Mouse (Mus musculus) hindbrain, embryonic 14.5 days (tissue): ENCODE results near the gene Cryba4. TPM values are rescaled to one million over a fixed set of nuclear protein-coding genes. Genes with fewer than 3 reads are reported as not detected.

Experiments
- ATAC-seq: fragments of 200-750 bp; cut with Nextera tagmentation; 2 replicates; pipeline ENCODE4 v1.8.0; 2017; ENCODE audit warnings: moderate number of reproducible peaks, mild to moderate bottlenecking, moderate TSS enrichment, moderate library complexity; ENCODE audit not compliant: low FRiP score
- DNase-seq: peaks from one replicate; pipeline ENCODE4 v3.0.0-alpha.2; 2015; ENCODE audit warnings: low spot score
- H3K27ac ChIP-seq: fragments of 300-500 bp; sonication (generic); 2 replicates; pipeline ENCODE4 v1.5.1; 2014; ENCODE audit warnings: mild to moderate bottlenecking, moderate library complexity
- H3K27me3 ChIP-seq: fragments of 300-500 bp; sonication (generic); 2 replicates; pipeline ENCODE4 v1.6.1; 2014; ENCODE audit warnings: mild to moderate bottlenecking, low read length, mixed read lengths; ENCODE audit not compliant: control insufficient read depth, insufficient read depth
- H3K36me3 ChIP-seq: fragments of 300-500 bp; sonication (generic); replicated peaks from 2 replicates; pipeline ENCODE4 v1.6.1; 2014; ENCODE audit not compliant: control insufficient read depth, insufficient read depth
- H3K4me1 ChIP-seq: fragments of 300-500 bp; sonication (generic); replicated peaks from 2 replicates; pipeline ENCODE4 v1.6.1; 2014; ENCODE audit warnings: antibody characterized with exemption, low read length, mixed read lengths; ENCODE audit not compliant: control insufficient read depth, insufficient read depth
- H3K4me2 ChIP-seq: fragments of 300-500 bp; sonication (generic); replicated peaks from 2 replicates; pipeline ENCODE4 v1.6.1; 2014; ENCODE audit warnings: mild to moderate bottlenecking, moderate library complexity
- H3K4me3 ChIP-seq: fragments of 300-500 bp; sonication (generic); replicated peaks from 2 replicates; pipeline ENCODE4 v1.5.1; 2014; ENCODE audit warnings: mild to moderate bottlenecking, low read length
- H3K9ac ChIP-seq: fragments of 300-500 bp; sonication (generic); 2 replicates; pipeline ENCODE4 v1.6.1; 2014
- H3K9me3 ChIP-seq: fragments of 300-500 bp; sonication (generic); 2 replicates; pipeline ENCODE4 v1.6.1; 2016; ENCODE audit warnings: low read length; ENCODE audit not compliant: control insufficient read depth
- WGBS: fragments of 180-500 bp; shearing (Covaris S2); extraction: QIAGEN DNeasy Blood & Tissue Kit; methylation state at CpG from one replicate; pipeline ENCODE4 v1.1.7; 2014; 5-methylcytosine and 5-hydroxymethylcytosine counted together
- polyA plus RNA-seq: library from polyadenylated mRNA; unstranded; fragments of >200 nt; fragmentation: Nextera tagmentation; extraction: Ambion mirVana; gene quantifications from 2 replicates; pipeline ENCODE4 v1.2.1, GENCODE M21; 2014

Cryba4 gene
- polyA plus RNA-seq, 1 experiment from 2014 or later: 3.2 TPM

DNA sequence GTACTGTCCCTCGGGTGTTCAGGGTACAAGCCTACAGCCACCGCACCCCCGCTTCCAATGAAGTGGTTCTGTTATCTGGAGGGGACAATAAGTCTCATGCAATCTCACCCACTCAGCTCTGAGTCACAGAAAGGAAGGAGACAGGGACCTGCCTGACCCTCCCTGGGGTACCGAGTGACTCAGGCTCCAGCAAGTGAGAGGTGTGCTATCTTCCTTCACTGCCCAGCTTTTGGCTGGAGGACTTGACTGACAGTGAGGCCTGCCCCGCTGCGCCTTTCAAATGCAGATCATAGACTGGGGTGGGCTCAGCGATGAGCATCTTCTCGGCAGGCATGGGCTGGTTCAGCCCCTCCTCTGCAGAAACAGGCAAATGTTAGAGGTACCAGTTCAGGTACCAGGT is 42.8 kb upstream of the Cryba4 start:
- H3K27ac ChIP-seq: no peak overlapping the region
- WGBS: 30% methylated on average over 8 of the region's 8 CpGs
- ATAC-seq (no peak), DNase-seq (no peak)
- H3K4me1 ChIP-seq: peaks cover 11% of the 10 kb centered on the region; the same call in 1 of the 2 replicates
- H3K9me3 ChIP-seq: no peaks in the 10 kb centered on the region
- H3K4me2 ChIP-seq: no peak overlapping the region
- no peak overlapping the region for H3K4me3 ChIP-seq
- no peaks in the 10 kb centered on the region for H3K36me3 ChIP-seq
- no peaks in the 10 kb centered on the region for H3K27me3 ChIP-seq
- H3K9ac ChIP-seq: no peak overlapping the region

DNA sequence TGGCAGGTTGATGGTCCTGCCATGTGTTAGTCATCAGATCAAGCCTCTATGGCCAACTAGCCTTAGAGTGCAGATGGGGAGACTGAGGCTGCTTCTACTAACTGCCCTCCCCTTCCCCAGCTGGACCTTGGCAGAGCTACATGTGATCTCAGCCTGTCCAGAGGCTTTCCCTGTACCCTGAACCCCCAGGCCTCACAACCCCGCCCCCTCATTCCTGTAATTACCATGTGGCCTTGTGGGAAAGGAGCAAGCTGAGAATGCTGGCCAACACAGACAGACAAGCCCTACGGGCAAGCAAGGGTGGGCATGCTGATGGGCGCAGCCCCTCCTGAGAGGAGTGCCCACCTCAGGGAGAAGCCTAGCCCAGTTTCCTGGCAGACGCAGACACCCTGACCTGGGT is 42.4 kb upstream of the Cryba4 start:
- no peaks in the 10 kb centered on the region for H3K9me3 ChIP-seq
- no peak overlapping the region for H3K9ac ChIP-seq
- H3K36me3 ChIP-seq: no peaks in the 10 kb centered on the region
- H3K27me3 ChIP-seq: no peaks in the 10 kb centered on the region
- no peak overlapping the region for H3K27ac ChIP-seq
- ATAC-seq: no peak
- no peak overlapping the region for H3K4me2 ChIP-seq
- peaks cover 11% of the 10 kb centered on the region; the same call in 1 of the 2 replicates for H3K4me1 ChIP-seq
- no peak overlapping the region for H3K4me3 ChIP-seq
- 64% methylated on average over 4 of the region's 4 CpGs for WGBS
- no peak for DNase-seq

DNA sequence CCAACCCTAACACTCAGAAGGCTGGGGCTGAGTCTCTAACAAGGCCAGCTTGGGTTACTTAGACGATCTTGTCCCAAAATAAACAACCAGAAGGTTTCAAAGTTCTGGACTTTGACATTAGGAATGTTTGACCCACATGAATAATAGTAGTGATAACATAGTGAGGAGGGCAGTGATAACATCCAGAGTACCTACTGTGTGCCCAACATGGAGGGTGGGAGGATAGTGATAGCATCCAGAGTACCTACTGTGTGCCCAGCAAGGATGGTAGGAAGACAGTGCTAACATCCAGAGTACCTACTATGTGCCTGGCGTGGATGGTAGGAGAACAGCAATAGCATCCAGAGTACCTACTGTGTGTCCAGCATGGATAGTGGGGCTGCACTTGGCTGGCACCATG is 41.5 kb upstream of the Cryba4 start:
- Histone ChIP-seq H3K36me3 (no peaks in the 10 kb centered on the region), H3K9me3 (no peaks in the 10 kb centered on the region), H3K4me1 (peaks cover 11% of the 10 kb centered on the region; the same call in 1 of the 2 replicates), H3K27me3 (no peaks in the 10 kb centered on the region), H3K4me3 (no peak overlapping the region), H3K4me2 (no peak overlapping the region), H3K9ac (no peak overlapping the region), H3K27ac (no peak overlapping the region)
- WGBS: 85% methylated on average over 2 of the region's 2 CpGs
- ATAC-seq (no peak), DNase-seq (no peak)

DNA sequence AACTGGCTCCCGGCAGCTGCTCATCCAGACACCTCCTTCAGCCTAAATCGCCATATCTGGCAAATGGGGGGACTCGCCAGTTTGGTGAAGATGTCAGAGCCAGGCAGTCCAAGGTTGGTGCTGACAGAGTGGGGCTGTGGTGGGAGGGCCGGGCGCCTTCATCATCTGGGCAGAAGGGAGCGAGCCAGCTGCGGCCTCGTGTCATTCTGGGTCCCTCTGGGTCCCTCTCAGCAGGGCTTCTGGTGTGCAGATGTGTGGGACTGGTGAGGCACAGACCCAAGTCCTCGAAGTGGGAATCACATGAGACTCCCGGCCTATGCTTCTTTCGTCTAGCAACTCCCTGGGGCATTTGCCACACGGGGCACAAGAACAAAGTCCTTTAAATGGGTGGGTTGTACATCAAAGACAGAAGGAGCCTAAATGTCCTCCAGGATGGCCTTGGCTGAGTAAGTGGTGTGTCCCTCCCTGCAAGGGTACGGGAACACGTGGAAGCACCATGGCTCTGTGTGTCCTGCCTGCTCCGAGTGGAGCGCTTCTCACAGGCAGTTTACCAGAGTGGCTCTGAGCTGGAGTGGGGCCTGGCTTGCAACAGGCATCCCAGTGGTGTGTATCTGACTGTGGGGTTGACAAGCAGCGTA is 40.1 kb upstream of the Cryba4 start:
- Histone ChIP-seq H3K4me2 (no peak overlapping the region), H3K27ac (no peak overlapping the region), H3K9me3 (no peaks in the 10 kb centered on the region), H3K4me1 (peaks cover 11% of the 10 kb centered on the region; the same call in 1 of the 2 replicates), H3K27me3 (no peaks in the 10 kb centered on the region), H3K36me3 (no peaks in the 10 kb centered on the region), H3K4me3 (no peak overlapping the region), H3K9ac (no peak overlapping the region)
- DNase-seq: no peak
- ATAC-seq: no peak
- 76% methylated on average over 17 of the region's 17 CpGs for WGBS

DNA sequence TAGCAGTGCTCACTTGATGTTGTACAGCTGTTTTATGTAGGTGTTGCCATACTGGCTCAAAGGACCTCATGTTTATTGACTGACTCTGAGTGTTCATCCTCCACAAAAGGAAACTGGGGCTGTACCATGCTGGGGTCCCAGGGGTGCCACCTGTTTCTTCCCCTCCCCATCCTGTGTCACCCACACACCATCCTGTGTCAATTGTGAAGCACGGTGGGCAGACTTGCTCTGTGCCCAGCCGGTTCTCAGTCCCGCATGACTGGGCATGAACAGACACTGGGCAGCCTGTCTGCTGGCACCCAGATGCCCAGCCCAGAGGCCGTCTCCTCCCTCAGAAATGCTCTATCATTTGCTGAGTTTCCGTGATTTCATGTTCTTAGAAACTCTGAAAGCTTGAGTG is 39.5 kb upstream of the Cryba4 start:
- Histone ChIP-seq H3K4me3 (no peak overlapping the region), H3K9me3 (no peaks in the 10 kb centered on the region), H3K36me3 (no peaks in the 10 kb centered on the region), H3K4me2 (no peak overlapping the region), H3K4me1 (peaks cover 9% of the 10 kb centered on the region; the same call in 1 of the 2 replicates), H3K27ac (no peak overlapping the region), H3K9ac (no peak overlapping the region), H3K27me3 (no peaks in the 10 kb centered on the region)
- DNase-seq (no peak), ATAC-seq (no peak)
- WGBS: 83% methylated on average over 5 of the region's 5 CpGs

DNA sequence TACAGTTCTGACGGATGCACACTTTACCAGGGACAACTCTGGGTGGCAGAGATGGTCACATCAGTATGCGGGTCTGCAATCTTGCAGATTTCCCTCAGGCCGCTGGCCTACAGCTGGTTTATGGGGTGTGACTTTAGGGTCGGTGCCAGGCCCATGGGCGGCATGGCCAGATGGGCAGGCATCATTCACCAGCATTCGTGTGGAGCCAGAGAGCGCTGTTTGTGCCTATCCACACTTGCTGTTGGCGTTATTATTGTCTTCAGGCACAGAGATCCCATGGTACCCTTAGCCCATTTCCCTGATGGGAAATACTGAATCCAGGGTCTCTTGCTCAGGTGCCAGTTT is 38.2 kb upstream of the Cryba4 start:
- ATAC-seq (no peak), DNase-seq (no peak)
- Histone ChIP-seq H3K4me1 (peaks cover 8% of the 10 kb centered on the region; the same call in 1 of the 2 replicates), H3K27me3 (no peaks in the 10 kb centered on the region), H3K9me3 (no peaks in the 10 kb centered on the region), H3K36me3 (no peaks in the 10 kb centered on the region), H3K4me2 (no peak overlapping the region), H3K27ac (no peak overlapping the region), H3K4me3 (no peak overlapping the region), H3K9ac (no peak overlapping the region)
- WGBS: 81% methylated on average over 8 of the region's 8 CpGs

DNA sequence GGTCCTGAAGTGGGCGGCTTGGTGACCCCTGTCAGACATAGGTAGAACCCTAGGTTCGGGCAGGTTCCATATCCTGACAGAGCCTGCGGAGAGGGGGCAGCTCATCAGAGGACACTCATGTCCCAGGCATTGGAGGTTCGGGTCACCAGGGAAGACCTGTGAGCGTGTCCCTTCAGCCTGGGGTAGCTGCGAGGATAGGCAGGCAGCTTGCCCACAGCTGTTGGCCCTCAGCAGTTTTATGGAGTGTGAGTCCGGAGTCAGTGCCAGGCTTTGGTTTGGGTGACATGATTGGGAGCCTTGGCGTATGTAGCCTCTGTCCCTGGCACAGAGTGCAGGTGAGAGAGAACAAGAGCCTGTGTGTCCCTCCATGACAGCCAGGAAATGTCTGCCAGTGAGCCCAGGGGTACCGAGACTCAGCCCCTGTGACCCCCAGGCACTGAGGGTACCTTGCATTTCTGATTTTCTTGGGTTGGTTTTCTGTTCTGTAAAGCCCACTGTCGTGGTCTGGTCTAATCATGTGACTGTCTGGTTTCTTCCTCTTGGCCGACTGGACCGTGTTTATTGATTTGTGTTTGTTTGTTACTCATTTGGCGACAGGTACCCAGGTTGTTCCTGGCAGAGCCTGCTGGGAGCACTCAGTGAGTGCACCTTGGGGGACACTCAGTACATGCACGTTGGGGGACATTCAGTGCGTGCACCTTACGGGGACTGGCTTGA is 37.7 kb upstream of the Cryba4 start:
- Histone ChIP-seq H3K4me2 (no peak overlapping the region), H3K4me1 (peaks cover 4% of the 10 kb centered on the region; the same call in 1 of the 2 replicates), H3K9me3 (no peaks in the 10 kb centered on the region), H3K36me3 (no peaks in the 10 kb centered on the region), H3K27me3 (no peaks in the 10 kb centered on the region), H3K9ac (no peak overlapping the region), H3K27ac (no peak overlapping the region), H3K4me3 (no peak overlapping the region)
- WGBS: 85% methylated on average over 16 of the region's 16 CpGs
- ATAC-seq (no peak), DNase-seq (no peak)

DNA sequence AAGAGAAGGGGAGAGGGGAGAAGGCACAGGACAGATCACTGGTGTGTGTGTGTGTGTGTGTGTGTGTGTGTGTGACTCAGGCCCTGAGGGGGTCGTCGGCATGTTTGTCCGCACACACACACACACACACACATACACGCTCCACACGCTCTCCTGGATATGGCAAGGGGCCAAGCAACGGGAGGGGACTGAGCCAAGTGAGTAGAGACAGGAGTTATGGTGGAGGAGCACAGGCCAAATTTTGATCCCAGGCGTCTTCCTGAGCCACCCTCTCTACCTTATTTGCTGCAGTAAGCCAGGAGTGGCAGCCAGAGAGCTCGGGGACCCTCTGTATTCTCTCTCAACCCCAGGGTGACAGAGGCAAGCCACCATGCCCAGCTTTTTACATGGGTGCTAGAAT is 36.9 kb upstream of the Cryba4 start:
- Histone ChIP-seq H3K4me1 (no peaks in the 10 kb centered on the region), H3K4me3 (no peak overlapping the region), H3K36me3 (no peaks in the 10 kb centered on the region), H3K27me3 (no peaks in the 10 kb centered on the region), H3K4me2 (no peak overlapping the region), H3K9ac (no peak overlapping the region), H3K27ac (no peak overlapping the region), H3K9me3 (no peaks in the 10 kb centered on the region)
- WGBS: 77% methylated on average over 6 of the region's 8 CpGs
- DNase-seq (no peak), ATAC-seq (no peak)

DNA sequence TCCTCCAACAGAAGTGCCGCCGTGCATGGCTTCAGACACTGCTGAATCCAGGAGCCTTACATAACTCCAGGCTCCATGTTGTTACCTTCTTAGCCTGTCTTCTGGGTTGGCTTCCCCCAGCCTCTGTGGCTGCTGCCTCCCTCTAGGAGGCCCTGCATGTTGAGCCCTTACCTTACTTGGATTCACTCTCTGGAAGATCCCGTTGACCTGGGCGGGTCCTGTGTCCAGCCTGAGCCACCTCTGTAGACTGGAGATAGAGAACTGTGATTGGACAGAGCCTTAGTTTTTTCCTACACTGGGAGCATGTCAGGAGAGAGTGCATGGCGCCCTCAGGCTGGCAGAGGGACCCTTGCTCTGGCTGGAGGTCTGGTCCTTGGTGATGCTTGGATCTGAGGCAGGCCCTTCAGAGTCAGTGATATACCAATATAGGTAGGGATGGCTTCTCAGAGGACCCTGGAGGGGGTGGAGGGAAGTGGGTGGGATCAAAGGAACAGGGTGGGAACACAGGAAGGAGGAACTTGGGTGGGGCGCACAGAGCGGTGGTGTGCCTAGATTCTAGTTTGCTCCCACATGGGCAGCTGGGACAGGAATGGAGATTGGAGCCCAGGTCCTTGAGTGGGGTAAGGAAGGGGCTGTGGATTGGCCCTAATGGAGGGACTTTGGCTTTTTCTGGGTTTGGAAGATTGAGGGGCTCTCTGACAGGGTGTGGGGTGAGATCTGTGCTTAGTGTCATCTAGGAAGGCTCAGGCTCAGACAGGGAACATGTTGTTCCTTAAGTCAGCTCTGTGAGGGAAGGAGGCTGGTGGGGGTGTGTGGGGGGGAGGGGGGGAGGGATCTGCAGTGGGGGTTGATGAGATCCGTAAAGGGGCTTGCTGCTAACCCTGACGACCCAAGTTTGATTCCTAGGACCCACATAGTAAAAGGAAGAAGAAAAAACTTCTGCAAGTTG is 36.1 kb upstream of the Cryba4 start:
- Histone ChIP-seq H3K27me3 (no peaks in the 10 kb centered on the region), H3K4me1 (no peaks in the 10 kb centered on the region), H3K9ac (no peak overlapping the region), H3K4me3 (no peak overlapping the region), H3K27ac (no peak overlapping the region), H3K36me3 (no peaks in the 10 kb centered on the region), H3K9me3 (no peaks in the 10 kb centered on the region), H3K4me2 (no peak overlapping the region)
- WGBS: 86% methylated on average over 7 of the region's 9 CpGs
- no peak for ATAC-seq
- DNase-seq: no peak
